Mouse (Mus musculus): ENCODE measurements around the gene Tnrc6b. TPM values are rescaled to one million over a fixed set of nuclear protein-coding genes. Genes with fewer than 3 reads are reported as not detected.

The Tnrc6b gene
- total and polyA plus RNA-seq, 3 experiments: 7.8 to 13.9 (median 8.0) TPM

- TF ChIP-seq CHD1 (IDR thresholded peaks at IDR 0.05; ENCODE audit: low read depth, low read length): 0 out of 2 replicates have a peak, but pooled peaks have one; percentile 35
Observed at GRCm38 (mm10) chr15:80812840-80813239, 101.7 kb downstream of the Tnrc6b start (continued).

- no peak overlapping the region for H3K4me3 ChIP-seq (ENCODE audit: control insufficient read depth in 1 of 2, insufficient read depth in 1 of 2, low read depth in 2 of 2, low read length in 2 of 2)
- DNase-seq (ENCODE audit: low read depth, low spot score): no peak
- no peak overlapping the region for H3K27ac ChIP-seq (ENCODE audit: control insufficient read depth, low read depth, low read length)
- TF ChIP-seq UBTF (IDR thresholded peaks at IDR 0.05; ENCODE audit: borderline replicate concordance, insufficient read depth, low read depth, low read length): no peak
- TF ChIP-seq ETS1 (IDR thresholded peaks at IDR 0.05; ENCODE audit: low read depth, low read length): no peak
- TF ChIP-seq ZC3H11A (IDR thresholded peaks at IDR 0.05; ENCODE audit: low read depth, low read length): no peak
- TF ChIP-seq ELF1 (IDR thresholded peaks at IDR 0.05; ENCODE audit: low read depth, low read length): no peak
- TF ChIP-seq MXI1 (IDR thresholded peaks at IDR 0.05; ENCODE audit: low read depth, low read length): no peak
- TF ChIP-seq POLR2A (IDR thresholded peaks at IDR 0.05; ENCODE audit: control insufficient read depth in 1 of 2, insufficient read depth in 1 of 2, low read depth in 1 of 2, low read length in 2 of 2, poor library complexity in 1 of 2): no peak
- no peak for TF ChIP-seq MAX (IDR thresholded peaks at IDR 0.05; ENCODE audit: low read length)
- TF ChIP-seq ZNF384 (IDR thresholded peaks at IDR 0.05; ENCODE audit: low read depth, low read length): no peak
- H3K4me1 ChIP-seq (ENCODE audit: control insufficient read depth in 1 of 2, insufficient read depth in 2 of 2, low read length in 2 of 2): peaks cover 32 to 44% of the 10 kb centered on the region in 2 experiments
- peaks cover 37% of the 10 kb centered on the region for H3K79me2 ChIP-seq (ENCODE audit: control insufficient read depth, insufficient read depth, low read length, poor library complexity)
- peaks cover 0 to 53% of the 10 kb centered on the region in 2 experiments; a peak in 2 of 4 replicates for H3K36me3 ChIP-seq (ENCODE audit: control insufficient read depth in 1 of 2, insufficient read depth in 2 of 2, low read length in 2 of 2)
- no peak overlapping the region for H3K9ac ChIP-seq (ENCODE audit: control insufficient read depth, low read depth, low read length, poor library complexity, severe bottlenecking)
- H3K9me3 ChIP-seq (replicated peaks; ENCODE audit: insufficient read depth, low read length): no peaks in the 10 kb centered on the region
- no peaks in the 10 kb centered on the region for H3K27me3 ChIP-seq (ENCODE audit: control insufficient read depth in 1 of 2, insufficient read depth in 2 of 2, low read length in 2 of 2)
Observed at GRCm38 (mm10) chr15:80814792-80815191, 103.7 kb downstream of the Tnrc6b start.

GRCm38 (mm10) chr15:80822276-80822675 is 111.2 kb downstream of the Tnrc6b start:
- H3K36me3 ChIP-seq (ENCODE audit: control insufficient read depth in 1 of 2, insufficient read depth in 2 of 2, low read length in 2 of 2): peaks cover 2 to 20% of the 10 kb centered on the region in 2 experiments; a peak in 3 of 4 replicates

GRCm38 (mm10) chr15:80831170-80831569 is 120.1 kb downstream of the Tnrc6b start:
- H3K4me3 ChIP-seq (ENCODE audit: control insufficient read depth in 1 of 2, insufficient read depth in 1 of 2, low read depth in 2 of 2, low read length in 2 of 2): peak overlapping the region in 1 of 2 experiments; percentile 15; a peak in 1 of 4 replicates
- H3K4me1 ChIP-seq (ENCODE audit: control insufficient read depth in 1 of 2, insufficient read depth in 2 of 2, low read length in 2 of 2): peaks cover 24 to 39% of the 10 kb centered on the region in 2 experiments
- H3K9ac ChIP-seq (ENCODE audit: control insufficient read depth, low read depth, low read length, poor library complexity, severe bottlenecking): peak overlapping the region; percentile 39
- DNase-seq (ENCODE audit: low read depth, low spot score): peak; percentile 46
- peak overlapping the region; percentile 83 for H3K27ac ChIP-seq (ENCODE audit: control insufficient read depth, low read depth, low read length)
- peaks cover 0 to 39% of the 10 kb centered on the region in 2 experiments; a peak in 2 of 4 replicates for H3K36me3 ChIP-seq (ENCODE audit: control insufficient read depth in 1 of 2, insufficient read depth in 2 of 2, low read length in 2 of 2)
- H3K27me3 ChIP-seq (ENCODE audit: control insufficient read depth in 1 of 2, insufficient read depth in 2 of 2, low read length in 2 of 2): no peaks in the 10 kb centered on the region
- no peaks in the 10 kb centered on the region for H3K9me3 ChIP-seq (replicated peaks; ENCODE audit: insufficient read depth, low read length)
- H3K79me2 ChIP-seq (ENCODE audit: control insufficient read depth, insufficient read depth, low read length, poor library complexity): peaks cover 12% of the 10 kb centered on the region
- TF ChIP-seq TAL1 (IDR thresholded peaks at IDR 0.05; ENCODE audit: low read length): no peak
- TF ChIP-seq MAFK (IDR thresholded peaks at IDR 0.05; ENCODE audit: borderline replicate concordance, low read depth, low read length): no peak
- TF ChIP-seq USF2 (IDR thresholded peaks at IDR 0.05; ENCODE audit: borderline replicate concordance in 1 of 2, insufficient read depth in 1 of 2, low read depth in 1 of 2, low read length in 2 of 2): no peak
- TF ChIP-seq SMC3 (IDR thresholded peaks at IDR 0.05; ENCODE audit: low read depth, low read length): no peak
- peak; percentile 59; the same call in 1 of the 2 replicates for TF ChIP-seq ETS1 (IDR thresholded peaks at IDR 0.05; ENCODE audit: low read depth, low read length)
- no peak for TF ChIP-seq POLR2AphosphoS5 (IDR thresholded peaks at IDR 0.05; ENCODE audit: borderline replicate concordance, low read depth, low read length)
- no peak for TF ChIP-seq RCOR1 (IDR thresholded peaks at IDR 0.05; ENCODE audit: low read depth, low read length)
- TF ChIP-seq MYC (IDR thresholded peaks at IDR 0.05; ENCODE audit: low read depth, low read length): no peak
- no peak for TF ChIP-seq ZC3H11A (IDR thresholded peaks at IDR 0.05; ENCODE audit: low read depth, low read length)
- TF ChIP-seq ELF1 (IDR thresholded peaks at IDR 0.05; ENCODE audit: low read depth, low read length): no peak
- peak; percentile 73 for TF ChIP-seq TCF12 (IDR thresholded peaks at IDR 0.05; ENCODE audit: low read depth, low read length)
- no peak; the same call in 1 of the 2 replicates for TF ChIP-seq ZNF384 (IDR thresholded peaks at IDR 0.05; ENCODE audit: low read depth, low read length)
- TF ChIP-seq SIN3A (IDR thresholded peaks at IDR 0.05; ENCODE audit: low read length): peak; percentile 57; the same call in 1 of the 2 replicates
- TF ChIP-seq EP300 (IDR thresholded peaks at IDR 0.05; ENCODE audit: low read depth in 1 of 2, low read length in 2 of 2): peak; percentile 56 to 64; a peak in 2 of 4 replicates
- TF ChIP-seq TBP (IDR thresholded peaks at IDR 0.05; ENCODE audit: low read depth, low read length): no peak

More at GRCm38 (mm10) chr15:80822276-80822675, 111.2 kb downstream of the Tnrc6b start:
- no peak for TF ChIP-seq NELFE (IDR thresholded peaks at IDR 0.05; ENCODE audit: low read depth, low read length)
- no peak for TF ChIP-seq MXI1 (IDR thresholded peaks at IDR 0.05; ENCODE audit: low read depth, low read length)
- TF ChIP-seq TBP (IDR thresholded peaks at IDR 0.05; ENCODE audit: low read depth, low read length): no peak
- TF ChIP-seq GABPA (IDR thresholded peaks at IDR 0.05; ENCODE audit: low read depth, low read length): no peak
- TF ChIP-seq CHD1 (IDR thresholded peaks at IDR 0.05; ENCODE audit: low read depth, low read length): no peak
- TF ChIP-seq E2F4 (IDR thresholded peaks at IDR 0.05; ENCODE audit: borderline replicate concordance, low read depth, low read length): no peak
- no peak for TF ChIP-seq USF1 (IDR thresholded peaks at IDR 0.05; ENCODE audit: low read depth, low read length)
- no peak overlapping the region for H3K4me3 ChIP-seq (ENCODE audit: control insufficient read depth in 1 of 2, insufficient read depth in 1 of 2, low read depth in 2 of 2, low read length in 2 of 2)
- H3K9me3 ChIP-seq (replicated peaks; ENCODE audit: insufficient read depth, low read length): no peaks in the 10 kb centered on the region
- no peak for DNase-seq (ENCODE audit: low read depth, low spot score)
- H3K27me3 ChIP-seq (ENCODE audit: control insufficient read depth in 1 of 2, insufficient read depth in 2 of 2, low read length in 2 of 2): no peaks in the 10 kb centered on the region
- H3K4me1 ChIP-seq (ENCODE audit: control insufficient read depth in 1 of 2, insufficient read depth in 2 of 2, low read length in 2 of 2): peaks cover 10 to 14% of the 10 kb centered on the region in 2 experiments
- no peak overlapping the region for H3K27ac ChIP-seq (ENCODE audit: control insufficient read depth, low read depth, low read length)
- H3K9ac ChIP-seq (ENCODE audit: control insufficient read depth, low read depth, low read length, poor library complexity, severe bottlenecking): no peak overlapping the region
- H3K79me2 ChIP-seq (ENCODE audit: control insufficient read depth, insufficient read depth, low read length, poor library complexity): peaks cover 13% of the 10 kb centered on the region

Measured in MEL (cell line).